Mouse (Mus musculus) midbrain, embryonic 16.5 days (tissue): Measurements from ENCODE around the gene Smlr1. TPM values are rescaled to one million over a fixed set of nuclear protein-coding genes. Genes with fewer than 3 reads are reported as not detected.

Experiments used
- polyA plus RNA-seq: library from polyadenylated mRNA; unstranded; fragments of >200 nt; fragmentation: Nextera tagmentation; extraction: Ambion mirVana; gene quantifications from 2 replicates; pipeline ENCODE4 v1.2.1, GENCODE M21; 2015

Smlr1 gene
- polyA plus RNA-seq, 1 experiment from 2014 or later: 0.13 TPM

Other genes with a start within 250 kb of the Smlr1 start
- gene Akap7, start 228.4 kb downstream of the Smlr1 start, polyA plus RNA-seq: 55.7 and 63.3 TPM in 2 replicates
- gene Epb41l2, start 176.5 kb downstream of the Smlr1 start, polyA plus RNA-seq: 25.7 and 31.9 TPM in 2 replicates